Mouse (Mus musculus) CH12.LX (cell line): ENCODE results near the gene Tent5b. TPM values are rescaled to one million over a fixed set of nuclear protein-coding genes. Genes with fewer than 3 reads are reported as not detected.

Experiments
- DNase-seq: peaks from one replicate; pipeline ENCODE4 v3.0.0-alpha.2; 2013; ENCODE audit errors: extremely low read depth
- H3K27ac ChIP-seq: 2 replicates; pipeline ENCODE4 v1.5.1; 2012; ENCODE audit warnings: low read depth, mild to moderate bottlenecking, control low read depth, moderate library complexity; ENCODE audit not compliant: insufficient read depth
- H3K27me3 ChIP-seq: replicated peaks from 2 replicates; pipeline ENCODE3; 2012; ENCODE audit warnings: inconsistent platforms
- H3K36me3 ChIP-seq, 2 experiments: replicated peaks in 1 of 2; 2 replicates each; pipeline versions ENCODE3 to v1.6.1; 2012; ENCODE audit warnings: inconsistent platforms in 1 of 2, low read length in 1 of 2, mild to moderate bottlenecking in 1 of 2, mixed read lengths in 1 of 2, moderate library complexity in 1 of 2; ENCODE audit not compliant: control insufficient read depth in 1 of 2, insufficient read depth in 1 of 2
- H3K4me1 ChIP-seq, 2 experiments: 2 replicates each; pipeline ENCODE4 v1.6.1; 2012; ENCODE audit warnings: inconsistent platforms in 1 of 2, moderate library complexity in 1 of 2; ENCODE audit not compliant: insufficient read depth in 2 of 2, control insufficient read depth in 1 of 2
- H3K4me2 ChIP-seq: 2 replicates; pipeline ENCODE4 v1.6.1; 2012; ENCODE audit warnings: low read depth, mild to moderate bottlenecking, control low read depth; ENCODE audit not compliant: poor library complexity, insufficient read depth, severe bottlenecking
- H3K4me3 ChIP-seq, 3 experiments: fragments of 150-350 bp in 1 of 3; sonication (generic) in 1 of 3; replicated peaks in 1 of 3; 2 replicates each; pipeline versions ENCODE3 to v1.5.1; 2011 to 2012; ENCODE audit warnings: low read depth in 2 of 3, low read length in 2 of 3, mild to moderate bottlenecking in 2 of 3, moderate library complexity in 2 of 3, control low read depth in 1 of 3, improper control_type of control experiment in 1 of 3, inconsistent platforms in 1 of 3, mixed read lengths in 1 of 3; ENCODE audit not compliant: poor library complexity in 1 of 3
- H3K79me2 ChIP-seq: replicated peaks from 2 replicates; pipeline ENCODE4 v1.6.1; 2012; ENCODE audit warnings: mild to moderate bottlenecking, moderate library complexity; ENCODE audit not compliant: control insufficient read depth, poor library complexity, insufficient read depth, severe bottlenecking; ENCODE audit errors: extremely low read depth
- H3K9ac ChIP-seq: 2 replicates; pipeline ENCODE4 v1.6.1; 2012; ENCODE audit warnings: low read depth, mild to moderate bottlenecking, control low read depth, moderate library complexity; ENCODE audit not compliant: insufficient read depth
- H3K9me3 ChIP-seq: replicated peaks from 2 replicates; pipeline ENCODE3; 2012; ENCODE audit warnings: low read length, inconsistent platforms, mixed read lengths
- BHLHE40 ChIP-seq: IDR thresholded peaks from 2 replicates; pipeline ENCODE4 v1.6.1; 2011; ENCODE audit warnings: mild to moderate bottlenecking, low read depth, low read length, improper control_type of control experiment
- CHD2 ChIP-seq: IDR thresholded peaks from 2 replicates; pipeline ENCODE4 v1.6.1; 2011; ENCODE audit warnings: low read length, improper control_type of control experiment
- CTCF ChIP-seq, 2 experiments: IDR thresholded peaks in 1 of 2; conservative IDR thresholded peaks in 1 of 2; 2 replicates each; pipeline ENCODE4 v1.5.1; 2011 to 2012; ENCODE audit warnings: low read depth in 2 of 2, low read length in 2 of 2, improper control_type of control experiment in 1 of 2, inconsistent platforms in 1 of 2, mild to moderate bottlenecking in 1 of 2, moderate library complexity in 1 of 2
- E2F4 ChIP-seq: IDR thresholded peaks from 2 replicates; pipeline ENCODE4 v1.6.1; 2011; ENCODE audit warnings: low read depth, low read length, improper control_type of control experiment; ENCODE audit not compliant: insufficient replicate concordance
- ELF1 ChIP-seq: IDR thresholded peaks from 2 replicates; pipeline ENCODE4 v1.6.1; 2014; ENCODE audit warnings: low read depth, mild to moderate bottlenecking, inconsistent platforms, low read length, improper control_type of control experiment
- EP300 ChIP-seq: IDR thresholded peaks from 2 replicates; pipeline ENCODE4 v1.6.1; 2011; ENCODE audit warnings: low read length, improper control_type of control experiment
- ETS1 ChIP-seq: conservative IDR thresholded peaks from 2 replicates; pipeline ENCODE4 v1.6.1; 2012; ENCODE audit warnings: low read depth, mild to moderate bottlenecking, inconsistent platforms, low read length, improper control_type of control experiment, moderate library complexity
- GABPA ChIP-seq: IDR thresholded peaks from 2 replicates; pipeline ENCODE4 v1.6.1; 2012; ENCODE audit warnings: low read depth, low read length, improper control_type of control experiment, inconsistent platforms; ENCODE audit not compliant: insufficient replicate concordance
- HCFC1 ChIP-seq: IDR thresholded peaks from 2 replicates; pipeline ENCODE4 v1.6.1; 2012; ENCODE audit warnings: low read depth, mild to moderate bottlenecking, inconsistent platforms, low read length, improper control_type of control experiment
- IRF4 ChIP-seq: IDR thresholded peaks from 2 replicates; pipeline ENCODE4 v1.6.1; 2014; ENCODE audit warnings: low read depth, mild to moderate bottlenecking, inconsistent platforms, low read length, improper control_type of control experiment
- JUN ChIP-seq: IDR thresholded peaks from 2 replicates; pipeline ENCODE4 v1.6.1; 2011; ENCODE audit warnings: low read depth, mild to moderate bottlenecking, low read length, improper control_type of control experiment, moderate library complexity; ENCODE audit not compliant: insufficient read depth
- JUND ChIP-seq: conservative IDR thresholded peaks from 2 replicates; pipeline ENCODE4 v1.6.1; 2011; ENCODE audit warnings: low read depth, low read length, improper control_type of control experiment
- KAT2A ChIP-seq: IDR thresholded peaks from 2 replicates; pipeline ENCODE4 v1.6.1; 2012; ENCODE audit warnings: low read length, improper control_type of control experiment, inconsistent platforms; ENCODE audit not compliant: insufficient replicate concordance
- MEF2A ChIP-seq: IDR thresholded peaks from 2 replicates; pipeline ENCODE4 v1.6.1; 2014; ENCODE audit warnings: low read depth, mild to moderate bottlenecking, inconsistent platforms, low read length, improper control_type of control experiment, borderline replicate concordance
- MXI1 ChIP-seq: IDR thresholded peaks from 2 replicates; pipeline ENCODE4 v1.6.1; 2011; ENCODE audit warnings: mild to moderate bottlenecking, low read depth, low read length, improper control_type of control experiment
- MYC ChIP-seq: IDR thresholded peaks from 2 replicates; pipeline ENCODE4 v1.6.1; 2011; ENCODE audit warnings: low read depth, mild to moderate bottlenecking, improper control_type of control experiment, low read length
- NELFE ChIP-seq: IDR thresholded peaks from 2 replicates; pipeline ENCODE4 v1.6.1; 2011; ENCODE audit warnings: low read depth, low read length, improper control_type of control experiment
- NRF1 ChIP-seq: IDR thresholded peaks from 2 replicates; pipeline ENCODE4 v1.6.1; 2014; ENCODE audit warnings: low read depth, mild to moderate bottlenecking, inconsistent platforms, low read length, improper control_type of control experiment, moderate library complexity
- PAX5 ChIP-seq: IDR thresholded peaks from 2 replicates; pipeline ENCODE4 v1.6.1; 2012; ENCODE audit warnings: low read length, inconsistent platforms, mixed read lengths
- RAD21 ChIP-seq: IDR thresholded peaks from 2 replicates; pipeline ENCODE4 v1.6.1; 2011; ENCODE audit warnings: low read depth, mild to moderate bottlenecking, low read length, improper control_type of control experiment, moderate library complexity
- RCOR1 ChIP-seq: conservative IDR thresholded peaks from 2 replicates; pipeline ENCODE4 v1.6.1; 2012; ENCODE audit warnings: low read depth, mild to moderate bottlenecking, inconsistent platforms, low read length, improper control_type of control experiment
- SMC3 ChIP-seq: IDR thresholded peaks from 2 replicates; pipeline ENCODE4 v1.6.1; 2011; ENCODE audit warnings: low read depth, low read length, improper control_type of control experiment
- TCF12 ChIP-seq: IDR thresholded peaks from 2 replicates; pipeline ENCODE4 v1.6.1; 2014; ENCODE audit warnings: low read depth, mild to moderate bottlenecking, inconsistent platforms, low read length, improper control_type of control experiment
- UBTF ChIP-seq: IDR thresholded peaks from 2 replicates; pipeline ENCODE4 v1.6.1; 2012; ENCODE audit warnings: low read depth, mild to moderate bottlenecking, inconsistent platforms, low read length, improper control_type of control experiment, moderate library complexity
- USF1 ChIP-seq: IDR thresholded peaks from 2 replicates; pipeline ENCODE4 v1.6.1; 2014; ENCODE audit warnings: low read depth, mild to moderate bottlenecking, inconsistent platforms, low read length, improper control_type of control experiment
- USF2 ChIP-seq: conservative IDR thresholded peaks from 2 replicates; pipeline ENCODE4 v1.6.1; 2011; ENCODE audit warnings: low read depth, low read length, improper control_type of control experiment
- ZC3H11A ChIP-seq: IDR thresholded peaks from 2 replicates; pipeline ENCODE4 v1.6.1; 2012; ENCODE audit warnings: low read depth, mild to moderate bottlenecking, inconsistent platforms, low read length, improper control_type of control experiment
- ZKSCAN1 ChIP-seq: IDR thresholded peaks from 2 replicates; pipeline ENCODE4 v1.6.1; 2012; ENCODE audit warnings: low read depth, inconsistent platforms, low read length, improper control_type of control experiment, borderline replicate concordance
- dilution Hi-C: fragments of 300-500 bp; cut with MboI; formaldehyde crosslinking; loops from 2 replicates; pipeline ENCODE4 v1.14.3; 2020; ENCODE audit warnings: low sequenced_read_pairs; ENCODE audit not compliant: extremely low pct_unique_long_range_greater_than_20kb, extremely low pct_ligation_motif_present
- in situ Hi-C: fragments of 300-500 bp; cut with MboI; formaldehyde crosslinking; loops from 3 replicates; pipeline ENCODE4 v1.14.3; 2019; ENCODE audit warnings: low sequenced_read_pairs, low pct_ligation_motif_present, low pct_unique_long_range_greater_than_20kb, mixed read lengths
- polyA plus RNA-seq: library from polyadenylated mRNA; unstranded; fragments of >175 nt; gene quantifications from 2 replicates; pipeline ENCODE4 v1.2.1, GENCODE M21; 2012; ENCODE audit warnings: low read depth; ENCODE audit not compliant: insufficient read length
- total RNA-seq, 2 experiments: library from RNA; depleted of rRNA; stranded (reverse); fragments of 300-350 nt in 1 of 2; fragments of >200 nt in 1 of 2; gene quantifications; 2 replicates each; pipeline ENCODE4 v1.2.3; 2012 to 2014

Gene Tent5b
- total and polyA plus RNA-seq, 3 experiments, result not detected

DNA sequence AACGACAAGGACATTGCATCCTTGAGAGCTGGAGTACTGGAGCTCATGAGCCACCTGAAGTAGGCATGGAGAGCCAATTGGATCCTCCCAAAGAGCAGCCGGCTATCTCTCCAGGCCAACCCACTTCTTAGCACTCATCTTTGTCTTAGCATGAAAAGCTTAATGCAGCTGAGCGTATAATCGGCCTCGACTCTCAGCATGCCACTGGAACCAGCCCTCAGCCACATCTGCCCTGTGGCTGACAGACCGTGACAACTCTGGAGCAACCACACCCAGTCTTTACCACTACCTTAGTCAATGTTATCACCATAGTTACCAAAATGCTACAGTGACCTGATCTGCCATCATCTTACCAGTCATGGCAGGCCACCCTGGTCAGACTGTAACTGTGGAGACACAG, 48.4 kb upstream of the Tent5b start:
- Histone ChIP-seq H3K4me2 (no peak overlapping the region), H3K27me3 (no peaks in the 10 kb centered on the region), H3K79me2 (no peaks in the 10 kb centered on the region), H3K27ac (no peak overlapping the region), H3K36me3 (no peaks in the 10 kb centered on the region), H3K9me3 (no peaks in the 10 kb centered on the region), H3K4me3 (no peak overlapping the region), H3K9ac (no peak overlapping the region), H3K4me1 (peaks cover 12 to 16% of the 10 kb centered on the region in 2 experiments)
- dilution Hi-C loops, result no loop called here
- no peak for DNase-seq
- no peak for TF ChIP-seq EP300
- TF ChIP-seq SMC3, result no peak
- TF ChIP-seq ETS1, result no peak
- no peak for TF ChIP-seq PAX5
- no peak for TF ChIP-seq CHD2
- no peak for TF ChIP-seq MYC
- no peak for TF ChIP-seq TCF12
- no peak for TF ChIP-seq KAT2A
- TF ChIP-seq IRF4, result no peak
- TF ChIP-seq RCOR1, result no peak
- no peak for TF ChIP-seq USF1
- no peak for TF ChIP-seq RAD21
- TF ChIP-seq USF2, result no peak
- no peak for TF ChIP-seq GABPA
- no peak for TF ChIP-seq JUND
- TF ChIP-seq HCFC1, result no peak
- in situ Hi-C loops, result no loop called here

DNA sequence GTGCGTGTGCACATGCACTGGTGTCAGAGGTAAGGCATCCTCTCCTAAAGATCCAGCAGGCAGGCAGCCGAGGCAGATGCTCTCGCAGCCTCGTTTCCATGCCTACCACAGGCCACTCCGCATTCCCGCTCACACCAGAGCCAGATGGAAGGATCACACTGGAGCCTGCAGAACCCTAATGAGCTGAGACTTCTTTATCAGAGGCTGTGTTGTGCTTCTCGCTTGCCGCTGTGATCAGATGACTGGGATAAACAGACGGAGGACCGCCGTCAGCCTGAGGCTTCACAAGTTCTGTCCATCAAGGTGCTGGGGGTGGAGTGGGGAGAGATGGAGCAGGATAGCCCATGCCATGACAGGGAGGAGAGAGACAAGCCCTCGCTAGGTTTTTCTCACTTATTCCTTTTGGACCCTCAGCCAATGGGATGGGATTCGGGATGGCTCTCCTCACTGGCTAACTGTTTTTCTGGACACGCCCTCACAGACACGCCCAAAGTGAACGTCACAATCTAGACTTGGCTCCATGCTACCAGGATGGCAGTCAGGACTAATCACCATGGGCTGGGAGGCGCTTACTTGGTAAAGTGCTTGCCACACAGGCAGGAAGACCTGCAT, 47.3 kb upstream of the Tent5b start:
- dilution Hi-C loops, result no loop called here
- TF ChIP-seq E2F4 (no peak), JUND (no peak), NRF1 (no peak), MXI1 (no peak), NELFE (no peak), HCFC1 (no peak), ELF1 (no peak), CTCF (conservative IDR thresholded peaks at IDR 0.05 in 1 of 2, IDR thresholded peaks at IDR 0.05 in 1 of 2; ENCODE audit: low read depth in 2 of 2, low read length in 2 of 2) (no peak), JUN (no peak), BHLHE40 (no peak), TCF12 (no peak), RCOR1 (no peak), UBTF (no peak), ZKSCAN1 (no peak), SMC3 (no peak), ZC3H11A (no peak), MEF2A (no peak), ETS1 (no peak), IRF4 (no peak)
- Histone ChIP-seq H3K27ac (no peak overlapping the region), H3K79me2 (no peaks in the 10 kb centered on the region), H3K9me3 (no peaks in the 10 kb centered on the region), H3K4me3 (no peak overlapping the region), H3K9ac (no peak overlapping the region), H3K36me3 (no peaks in the 10 kb centered on the region), H3K4me2 (no peak overlapping the region), H3K27me3 (no peaks in the 10 kb centered on the region), H3K4me1 (peaks cover 6 to 7% of the 10 kb centered on the region in 2 experiments)
- DNase-seq, result no peak
- in situ Hi-C loops, result no loop called here
